Mouse (Mus musculus): ENCODE data around the gene Lrp6.

Lrp6 gene

DNA sequence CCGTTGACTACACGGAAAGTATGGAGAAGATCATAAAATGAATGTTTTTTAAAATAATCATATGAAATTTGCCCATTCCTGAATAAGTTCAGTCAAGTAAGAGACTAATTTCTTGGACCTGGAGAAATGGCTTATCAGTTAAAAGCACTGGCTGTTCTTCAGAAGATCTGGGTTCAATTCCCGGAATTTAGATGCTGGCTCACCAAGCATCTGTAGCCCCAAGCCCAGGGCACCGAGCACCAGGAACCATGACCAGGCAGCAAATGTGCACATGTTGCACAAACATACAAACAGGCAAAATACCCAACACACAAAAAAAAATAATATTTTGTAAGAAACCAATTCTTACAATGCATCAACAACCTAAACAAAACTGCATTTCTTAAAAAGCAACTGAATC is 37.4 kb downstream of the Lrp6 start:
- no peak for DNase-seq

DNA sequence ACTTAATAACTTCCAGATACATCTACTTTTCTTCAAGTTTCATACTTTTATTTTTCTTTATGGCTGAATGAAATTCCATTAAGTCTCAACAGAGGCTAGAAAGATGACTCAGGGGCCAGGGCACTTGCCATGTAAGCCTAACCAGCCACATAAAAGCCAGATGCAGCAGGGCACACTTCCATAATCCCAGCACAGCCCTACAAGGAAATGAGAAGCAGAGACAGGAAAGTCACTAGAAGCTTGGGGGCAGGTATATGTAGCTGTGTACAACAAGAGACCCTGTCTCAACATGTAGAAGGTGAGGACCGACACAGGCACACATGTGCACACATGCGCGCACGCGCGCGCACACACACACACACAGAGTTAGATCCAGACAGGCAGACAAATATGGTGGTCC is 38.4 kb downstream of the Lrp6 start:
- no peak for DNase-seq

GRCm38 (mm10) chr6:134527596-134528128 is 39.1 kb downstream of the Lrp6 start:
- no peak for DNase-seq

GRCm38 (mm10) chr6:134526821-134527595 is 39.8 kb downstream of the Lrp6 start:
- no peak for DNase-seq

DNA sequence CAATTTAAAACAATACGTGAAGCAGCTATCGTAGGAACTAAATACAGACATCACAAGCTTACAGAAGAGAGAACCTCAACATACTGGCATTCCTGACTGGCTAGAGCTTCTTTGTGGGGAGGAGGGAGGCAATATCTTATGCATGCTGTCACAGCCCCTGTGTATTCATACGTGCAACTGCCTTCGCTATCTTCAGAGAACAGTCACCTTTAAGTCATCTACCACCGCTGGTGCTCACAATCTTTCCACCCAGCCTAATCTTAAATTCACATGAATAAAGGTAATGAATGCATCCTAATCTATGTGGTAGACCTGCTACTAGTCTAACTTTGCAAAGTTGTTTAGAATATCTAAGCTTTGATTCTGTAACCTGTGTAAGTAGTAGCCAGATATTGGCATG is 40.5 kb downstream of the Lrp6 start:
- no peak for DNase-seq

DNA sequence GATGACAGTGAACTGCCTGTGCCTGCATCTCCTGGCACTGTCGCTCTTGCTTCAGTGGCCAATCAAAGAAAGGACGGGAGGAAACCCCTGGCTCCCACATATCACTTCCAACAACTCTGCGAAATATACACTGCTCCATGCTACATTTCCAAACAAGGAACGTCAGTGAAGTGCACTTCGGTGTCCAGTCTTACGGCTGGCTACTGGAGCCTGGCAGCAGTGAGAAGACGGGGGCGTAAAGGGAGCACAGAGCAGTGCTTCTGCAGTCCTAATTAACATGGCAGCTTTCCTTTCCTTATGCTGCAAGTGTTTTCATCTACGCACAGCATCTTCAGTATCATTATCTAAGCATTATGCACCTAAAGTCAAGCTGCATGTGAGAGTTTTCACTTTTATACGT is 45.4 kb downstream of the Lrp6 start:
- no peak for DNase-seq

DNA sequence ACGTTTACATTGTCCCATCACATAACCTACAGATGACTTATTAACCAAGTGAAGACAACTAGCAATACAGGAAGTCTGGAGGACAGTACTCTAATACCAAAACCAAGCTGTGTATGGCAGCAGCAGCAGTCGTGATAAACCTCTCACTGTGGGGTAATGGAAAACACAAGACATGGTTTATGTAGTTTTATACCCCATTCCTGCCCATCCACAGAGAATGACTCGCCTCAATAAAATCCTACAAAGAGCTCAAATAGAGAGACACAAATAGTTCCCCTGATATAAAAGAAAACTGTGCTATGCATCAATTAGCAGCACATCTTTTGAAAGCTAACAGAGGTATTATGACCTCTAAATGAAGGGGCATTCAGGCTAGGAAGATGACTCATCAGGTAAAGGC is 45.9 kb downstream of the Lrp6 start:
- DNase-seq: no peak

GRCm38 (mm10) chr6:134518450-134518849 is 48.3 kb downstream of the Lrp6 start:
- no peak for DNase-seq

DNA sequence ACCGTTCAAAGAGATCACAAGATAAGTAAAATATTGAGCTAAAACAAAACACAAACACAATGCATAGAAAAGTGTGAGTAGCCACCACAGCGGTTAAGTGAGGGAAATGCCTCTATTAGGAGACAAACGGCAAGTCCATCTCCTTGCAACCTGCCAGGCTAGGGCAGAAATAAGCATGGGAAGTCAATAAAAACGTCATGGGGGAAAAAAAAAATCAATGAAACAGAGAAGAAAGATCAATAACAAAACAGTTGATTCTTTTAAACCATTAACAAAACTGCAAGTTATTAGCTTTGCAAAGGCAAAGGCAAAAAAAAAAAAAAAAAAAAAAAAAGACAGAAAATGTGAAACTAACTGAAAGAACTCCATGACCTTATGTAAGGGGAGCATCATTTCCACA is 49.6 kb downstream of the Lrp6 start:
- DNase-seq: no peak

DNA sequence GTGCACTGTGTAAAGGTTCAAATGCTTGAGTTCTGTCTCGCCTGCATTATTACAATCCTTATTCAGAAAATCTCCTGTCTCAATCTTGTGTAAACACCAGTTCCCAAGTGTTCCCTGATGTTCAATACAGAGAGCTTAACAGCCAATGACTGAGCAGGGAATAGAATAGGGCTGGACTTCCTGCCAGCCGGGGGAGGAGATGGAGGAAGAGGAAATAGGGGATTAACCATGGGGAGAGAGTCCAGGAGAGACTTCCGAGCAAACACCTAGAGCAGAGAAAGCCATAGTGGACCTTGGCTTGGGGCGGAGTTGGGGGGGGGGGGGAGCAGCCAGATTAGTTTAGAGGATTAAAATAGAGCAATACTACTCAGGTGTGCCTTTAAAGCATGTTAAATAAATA is 51.3 kb downstream of the Lrp6 start:
- DNase-seq: no peak

- DNase-seq: no peak
These were observed 52.8 kb downstream of the Lrp6 start for GRCm38 (mm10) chr6:134513896-134514510.

GRCm38 (mm10) chr6:134513011-134513410 is 53.8 kb downstream of the Lrp6 start:
- DNase-seq: no peak

DNA sequence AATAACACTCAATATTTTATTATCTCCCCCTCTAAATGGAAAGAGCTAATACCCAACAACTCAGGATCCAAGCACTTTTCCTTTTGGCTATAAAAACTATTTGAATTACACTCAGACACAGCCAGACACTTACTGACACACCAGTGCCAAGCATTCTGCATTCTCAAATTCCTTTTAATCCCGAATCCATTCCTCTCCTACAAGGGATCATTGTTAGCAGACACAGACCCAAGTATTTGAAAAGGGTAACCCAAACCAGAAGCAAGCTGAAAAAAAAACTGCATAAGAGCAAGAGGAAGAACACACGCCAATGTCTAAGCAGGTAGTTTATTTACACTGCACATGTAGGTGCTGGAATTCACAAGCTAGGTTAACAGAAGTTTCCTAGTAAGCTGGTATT is 54.3 kb downstream of the Lrp6 start:
- DNase-seq: no peak

DNA sequence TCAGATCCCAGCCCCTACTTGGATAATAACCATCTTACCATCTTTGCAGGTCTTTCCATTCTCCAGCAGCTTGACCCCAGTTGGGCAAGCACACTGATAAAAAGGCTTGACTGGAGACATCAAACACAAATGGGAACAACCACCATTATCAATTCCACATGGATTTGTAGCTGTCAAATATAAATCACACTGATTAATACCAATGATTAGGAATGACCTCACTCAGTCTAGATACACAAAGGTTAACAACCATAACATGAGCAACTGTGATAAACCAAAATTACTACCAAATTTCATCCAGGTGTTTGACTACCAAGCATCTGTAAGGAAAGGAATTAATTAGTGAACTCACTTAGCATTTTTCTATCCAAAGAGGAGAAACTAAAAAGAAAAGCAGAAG is 55.6 kb downstream of the Lrp6 start:
- DNase-seq: no peak

DNA sequence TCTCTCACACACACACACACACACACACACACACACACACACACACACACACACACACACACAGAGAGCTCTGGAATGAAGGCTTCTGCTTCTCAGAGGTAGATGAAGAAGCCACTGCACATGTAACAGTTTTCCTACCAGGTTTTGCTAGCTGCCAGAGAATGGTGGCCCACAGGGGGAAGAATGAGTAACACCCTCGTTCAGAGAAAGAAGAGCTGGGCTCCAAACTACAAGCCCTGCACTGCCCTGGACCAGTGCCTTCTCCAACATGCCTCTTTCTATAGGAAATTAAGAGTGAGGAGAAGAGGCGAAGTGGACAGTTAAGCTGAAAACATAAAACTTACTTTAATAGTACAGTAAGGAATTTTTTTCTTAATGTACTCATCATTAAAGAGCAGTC is 56.5 kb downstream of the Lrp6 start:
- no peak for DNase-seq

GRCm38 (mm10) chr6:134509731-134510226 is 57.0 kb downstream of the Lrp6 start:
- DNase-seq: no peak

GRCm38 (mm10) chr6:134504866-134505265 is 61.9 kb downstream of the Lrp6 start:
- no peak for DNase-seq

- DNase-seq: no peak
These were observed 64.4 kb downstream of the Lrp6 start for GRCm38 (mm10) chr6:134502335-134502734.

DNA sequence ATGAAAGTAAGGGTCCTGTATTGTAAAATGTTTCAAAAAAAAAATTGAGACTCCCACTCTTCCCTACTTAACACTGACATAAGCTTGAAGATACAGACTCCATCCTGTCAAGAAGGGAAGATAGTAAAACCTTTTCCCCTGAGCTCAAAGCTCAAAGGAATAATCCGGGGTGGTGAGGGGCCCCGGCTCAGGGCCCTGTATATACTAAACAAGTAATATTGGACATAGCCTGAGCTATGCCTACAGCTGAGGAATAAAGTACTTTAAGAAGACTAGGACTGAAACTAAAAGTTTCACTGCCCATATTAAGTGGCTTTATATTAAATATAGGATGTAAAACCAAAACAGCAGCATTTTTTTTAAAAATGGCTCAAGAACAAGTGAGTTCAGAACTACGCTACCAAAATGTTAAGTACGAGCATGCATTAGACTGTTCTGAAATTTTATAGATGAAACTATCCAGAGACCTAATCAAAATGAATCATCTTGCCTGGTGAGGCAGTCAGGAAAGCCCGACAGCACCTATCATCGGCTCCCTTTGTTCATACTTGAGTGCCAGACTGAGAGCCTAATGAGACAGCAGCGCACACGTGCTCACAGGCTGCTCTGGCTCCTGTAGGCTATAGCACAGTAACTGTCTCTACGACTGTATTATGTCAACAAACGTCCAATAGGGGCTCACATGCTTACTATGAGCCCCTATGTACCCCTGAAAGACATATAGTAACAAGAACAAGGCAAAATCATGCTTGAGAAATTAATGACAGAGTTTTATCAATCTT is 66.2 kb downstream of the Lrp6 start:
- DNase-seq: no peak

GRCm38 (mm10) chr6:134499089-134499488 is 67.7 kb downstream of the Lrp6 start:
- DNase-seq: no peak

DNA sequence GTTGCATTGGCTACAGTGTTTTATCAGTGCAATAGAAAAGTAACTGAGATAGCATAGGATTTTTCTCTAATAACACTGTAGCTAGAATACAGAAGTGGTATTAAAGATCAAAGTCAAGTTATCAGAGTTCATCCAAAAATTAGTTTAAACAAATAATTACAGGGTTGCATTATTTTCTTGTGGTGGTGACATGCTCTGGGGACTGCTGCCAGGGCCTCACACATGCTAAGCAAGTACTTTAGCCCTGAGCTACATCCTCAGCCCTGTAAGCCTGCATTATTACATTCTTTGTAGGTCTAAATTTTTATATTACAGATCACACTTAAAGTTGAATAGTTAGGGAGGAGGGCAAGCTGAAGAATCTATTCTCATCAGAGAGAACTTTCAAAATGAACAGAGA is 68.2 kb downstream of the Lrp6 start:
- DNase-seq: no peak

GRCm38 (mm10) chr6:134494828-134495698 is 71.7 kb downstream of the Lrp6 start:
- DNase-seq: no peak

GRCm38 (mm10) chr6:134489637-134490036 is 77.1 kb downstream of the Lrp6 start:
- DNase-seq: no peak

All from thymus, postnatal 14 days (tissue).